Mouse (Mus musculus): ENCODE data around the gene Per2. TPM values are rescaled to one million over a fixed set of nuclear protein-coding genes. Genes with fewer than 3 reads are reported as not detected.

Per2 gene
- total RNA-seq, 1 experiment, result 0.58 TPM

DNA sequence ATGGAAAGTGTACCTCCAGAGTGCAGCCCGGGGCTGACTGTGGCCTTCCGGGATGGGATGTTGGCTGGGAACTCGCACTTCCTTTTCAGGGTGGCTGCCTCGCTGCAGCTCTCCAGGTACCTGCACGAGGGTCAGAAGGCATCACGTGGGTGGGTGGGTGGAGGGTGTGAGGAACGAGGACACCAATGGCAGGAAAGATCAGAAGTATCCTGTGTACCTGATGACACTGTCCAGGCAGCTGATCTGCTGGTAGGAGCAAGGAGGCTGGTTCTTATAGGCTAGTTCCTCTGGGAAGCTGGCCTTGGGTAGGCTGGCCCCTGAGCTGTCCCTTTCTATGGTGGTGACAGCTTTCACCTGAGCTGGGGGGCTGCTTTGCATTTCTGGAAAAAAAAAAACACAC, 28.4 kb downstream of the Per2 start:
- Histone ChIP-seq H3K36me3 (ENCODE audit: control insufficient read depth, insufficient read depth, low read length, poor library complexity, severe bottlenecking) (no peaks in the 10 kb centered on the region), H3K4me1 (ENCODE audit: control insufficient read depth in 2 of 2, insufficient read depth in 2 of 2, low read length in 2 of 2, poor library complexity in 1 of 2) (no peaks in the 10 kb centered on the region), H3K9ac (ENCODE audit: insufficient read depth, low read depth, low read length, poor library complexity, severe bottlenecking) (no peak overlapping the region), H3K4me3 (ENCODE audit: insufficient read depth in 1 of 2, low read depth in 1 of 2, low read length in 2 of 2, poor library complexity in 1 of 2, severe bottlenecking in 1 of 2) (no peak overlapping the region), H3K9me3 (ENCODE audit: control insufficient read depth, insufficient read depth, low read depth, low read length) (no peaks in the 10 kb centered on the region), H3K27ac (ENCODE audit: insufficient read depth, low read depth, low read length, poor library complexity, severe bottlenecking) (no peak overlapping the region)
- in situ Hi-C loops (cut with MboI; ENCODE audit: low sequenced_read_pairs in 2 of 2, unreplicated experiment in 2 of 2), result no loop called here
- DNase-seq (ENCODE audit: low read depth, low spot score), result no peak
- TF ChIP-seq CHD2 (IDR thresholded peaks at IDR 0.05; ENCODE audit: low read depth, low read length), result no peak
- no peak for TF ChIP-seq ZC3H11A (IDR thresholded peaks at IDR 0.05; ENCODE audit: borderline replicate concordance, low read depth, low read length)
- no peak for TF ChIP-seq HCFC1 (IDR thresholded peaks at IDR 0.05; ENCODE audit: borderline replicate concordance, insufficient read depth, low read length)
- no peak for TF ChIP-seq ZNF384 (IDR thresholded peaks at IDR 0.05; ENCODE audit: low read depth, low read length)
- TF ChIP-seq MAFK (IDR thresholded peaks at IDR 0.05; ENCODE audit: insufficient read depth, low read depth, low read length), result no peak

DNA sequence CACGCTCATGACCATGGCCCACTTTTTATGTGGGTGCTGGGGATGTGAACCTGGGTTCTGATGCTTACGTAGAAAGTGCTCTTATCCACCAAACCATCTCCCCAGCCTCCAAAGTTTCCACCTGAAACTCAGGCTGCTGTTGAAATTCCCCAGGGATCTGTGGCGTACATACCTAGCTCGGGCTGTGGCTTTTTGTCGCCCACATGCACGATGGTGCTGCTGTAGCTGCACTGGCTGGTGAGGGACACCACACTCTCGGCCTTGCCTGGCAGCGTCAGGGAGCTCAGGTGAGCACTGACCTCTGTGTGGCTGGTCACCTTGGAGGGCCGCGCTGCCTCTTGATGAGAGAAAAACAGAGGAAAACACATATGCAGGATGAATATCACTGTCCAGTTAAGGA, 29.9 kb downstream of the Per2 start:
- no peak overlapping the region for H3K4me3 ChIP-seq (ENCODE audit: insufficient read depth in 1 of 2, low read depth in 1 of 2, low read length in 2 of 2, poor library complexity in 1 of 2, severe bottlenecking in 1 of 2)
- H3K27ac ChIP-seq (ENCODE audit: insufficient read depth, low read depth, low read length, poor library complexity, severe bottlenecking), result no peak overlapping the region
- in situ Hi-C loops (cut with MboI; ENCODE audit: low sequenced_read_pairs in 2 of 2, unreplicated experiment in 2 of 2), result no loop called here
- no peaks in the 10 kb centered on the region for H3K4me1 ChIP-seq (ENCODE audit: control insufficient read depth in 2 of 2, insufficient read depth in 2 of 2, low read length in 2 of 2, poor library complexity in 1 of 2)
- DNase-seq (ENCODE audit: low read depth, low spot score), result no peak
- H3K9me3 ChIP-seq (ENCODE audit: control insufficient read depth, insufficient read depth, low read depth, low read length), result no peaks in the 10 kb centered on the region
- no peaks in the 10 kb centered on the region for H3K36me3 ChIP-seq (ENCODE audit: control insufficient read depth, insufficient read depth, low read length, poor library complexity, severe bottlenecking)
- TF ChIP-seq HCFC1 (IDR thresholded peaks at IDR 0.05; ENCODE audit: borderline replicate concordance, insufficient read depth, low read length), result no peak
- TF ChIP-seq MAFK (IDR thresholded peaks at IDR 0.05; ENCODE audit: insufficient read depth, low read depth, low read length), result no peak
- no peak for TF ChIP-seq CHD2 (IDR thresholded peaks at IDR 0.05; ENCODE audit: low read depth, low read length)
- no peak for TF ChIP-seq ZNF384 (IDR thresholded peaks at IDR 0.05; ENCODE audit: low read depth, low read length)
- TF ChIP-seq ZC3H11A (IDR thresholded peaks at IDR 0.05; ENCODE audit: borderline replicate concordance, low read depth, low read length), result no peak
- H3K9ac ChIP-seq (ENCODE audit: insufficient read depth, low read depth, low read length, poor library complexity, severe bottlenecking), result no peak overlapping the region

DNA sequence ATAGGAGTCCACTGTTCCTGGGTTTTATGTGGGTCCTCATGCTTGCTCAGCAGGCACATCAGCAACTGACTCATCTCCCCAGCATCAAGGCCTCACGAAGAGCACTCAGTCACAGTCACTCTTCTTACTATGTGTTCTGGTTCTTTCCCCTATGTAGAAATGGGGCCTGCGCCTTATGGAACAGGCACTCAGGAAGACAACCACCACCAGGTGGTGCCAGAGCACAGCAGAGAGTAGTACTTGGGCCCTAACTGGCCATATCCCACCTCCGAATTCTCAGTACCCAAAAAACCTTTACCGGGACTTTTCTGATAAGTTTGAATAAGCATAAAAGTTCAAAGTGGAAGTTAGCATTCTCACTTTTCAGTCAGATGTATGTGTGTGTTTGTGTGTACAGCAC, 30.5 kb downstream of the Per2 start:
- Histone ChIP-seq H3K9ac (ENCODE audit: insufficient read depth, low read depth, low read length, poor library complexity, severe bottlenecking) (no peak overlapping the region), H3K36me3 (ENCODE audit: control insufficient read depth, insufficient read depth, low read length, poor library complexity, severe bottlenecking) (no peaks in the 10 kb centered on the region), H3K4me3 (ENCODE audit: insufficient read depth in 1 of 2, low read depth in 1 of 2, low read length in 2 of 2, poor library complexity in 1 of 2, severe bottlenecking in 1 of 2) (no peak overlapping the region), H3K9me3 (ENCODE audit: control insufficient read depth, insufficient read depth, low read depth, low read length) (no peaks in the 10 kb centered on the region), H3K27ac (ENCODE audit: insufficient read depth, low read depth, low read length, poor library complexity, severe bottlenecking) (no peak overlapping the region), H3K4me1 (ENCODE audit: control insufficient read depth in 2 of 2, insufficient read depth in 2 of 2, low read length in 2 of 2, poor library complexity in 1 of 2) (no peaks in the 10 kb centered on the region)
- TF ChIP-seq ZNF384 (IDR thresholded peaks at IDR 0.05; ENCODE audit: low read depth, low read length) (no peak), ZC3H11A (IDR thresholded peaks at IDR 0.05; ENCODE audit: borderline replicate concordance, low read depth, low read length) (no peak), HCFC1 (IDR thresholded peaks at IDR 0.05; ENCODE audit: borderline replicate concordance, insufficient read depth, low read length) (no peak), MAFK (IDR thresholded peaks at IDR 0.05; ENCODE audit: insufficient read depth, low read depth, low read length) (no peak), CHD2 (IDR thresholded peaks at IDR 0.05; ENCODE audit: low read depth, low read length) (no peak)
- peak; percentile 62 for DNase-seq (ENCODE audit: low read depth, low spot score)
- in situ Hi-C loops (cut with MboI; ENCODE audit: low sequenced_read_pairs in 2 of 2, unreplicated experiment in 2 of 2), result no loop called here

DNA sequence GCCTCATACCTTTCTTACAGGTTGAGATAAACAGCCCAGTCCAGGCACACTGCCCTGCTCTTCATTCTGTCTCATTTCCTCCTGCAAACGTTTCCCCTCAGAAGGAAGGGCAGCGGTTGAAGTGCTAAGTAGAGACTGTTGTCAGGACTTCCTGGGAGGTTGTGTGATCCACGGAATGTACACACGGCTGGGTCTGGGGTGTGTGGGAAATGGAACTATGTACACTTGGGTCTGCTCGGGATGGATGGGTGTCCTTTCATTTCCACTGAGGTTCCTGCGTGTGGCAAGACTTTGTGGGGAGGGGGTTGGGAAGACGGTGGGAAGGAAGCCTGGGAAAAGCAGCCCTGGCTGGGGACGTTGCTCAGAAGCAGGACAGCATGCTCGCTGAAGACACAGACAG, 32.7 kb downstream of the Per2 start:
- DNase-seq (ENCODE audit: low read depth, low spot score), result no peak
- no peak overlapping the region for H3K4me3 ChIP-seq (ENCODE audit: insufficient read depth in 1 of 2, low read depth in 1 of 2, low read length in 2 of 2, poor library complexity in 1 of 2, severe bottlenecking in 1 of 2)
- no peaks in the 10 kb centered on the region for H3K36me3 ChIP-seq (ENCODE audit: control insufficient read depth, insufficient read depth, low read length, poor library complexity, severe bottlenecking)
- in situ Hi-C loops (cut with MboI; ENCODE audit: low sequenced_read_pairs in 2 of 2, unreplicated experiment in 2 of 2), result no loop called here
- TF ChIP-seq MAFK (IDR thresholded peaks at IDR 0.05; ENCODE audit: insufficient read depth, low read depth, low read length) (no peak), CHD2 (IDR thresholded peaks at IDR 0.05; ENCODE audit: low read depth, low read length) (no peak), ZC3H11A (IDR thresholded peaks at IDR 0.05; ENCODE audit: borderline replicate concordance, low read depth, low read length) (no peak)
- no peaks in the 10 kb centered on the region for H3K4me1 ChIP-seq (ENCODE audit: control insufficient read depth in 2 of 2, insufficient read depth in 2 of 2, low read length in 2 of 2, poor library complexity in 1 of 2)
- no peak overlapping the region for H3K27ac ChIP-seq (ENCODE audit: insufficient read depth, low read depth, low read length, poor library complexity, severe bottlenecking)
- no peak overlapping the region for H3K9ac ChIP-seq (ENCODE audit: insufficient read depth, low read depth, low read length, poor library complexity, severe bottlenecking)
- H3K9me3 ChIP-seq (ENCODE audit: control insufficient read depth, insufficient read depth, low read depth, low read length), result no peaks in the 10 kb centered on the region

DNA sequence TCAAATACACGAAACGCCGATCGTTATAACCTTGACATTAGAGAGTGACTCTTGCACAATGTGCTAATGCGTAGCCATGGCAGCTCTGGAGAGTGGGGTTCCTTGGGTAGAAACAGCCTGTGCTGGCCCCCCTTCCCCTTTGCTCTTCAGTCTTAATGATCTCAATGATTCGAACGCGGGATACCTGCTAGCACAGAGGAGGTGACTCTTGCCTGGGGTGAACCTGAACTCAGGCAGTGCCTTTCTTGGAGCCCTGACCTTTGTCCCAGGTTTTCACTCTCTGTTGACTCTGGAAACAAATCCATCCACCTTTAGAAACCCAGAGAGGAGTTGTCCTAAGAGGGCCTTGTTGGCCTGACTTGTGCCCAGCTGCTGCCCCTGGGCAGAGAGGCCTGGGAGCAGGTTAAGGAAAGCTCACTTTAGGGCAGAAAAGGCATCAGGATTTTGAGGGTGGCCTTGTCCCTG, 38.5 kb downstream of the Per2 start:
- H3K9me3 ChIP-seq (ENCODE audit: control insufficient read depth, insufficient read depth, low read depth, low read length), result no peaks in the 10 kb centered on the region
- TF ChIP-seq MAFK (IDR thresholded peaks at IDR 0.05; ENCODE audit: insufficient read depth, low read depth, low read length), result no peak
- no peak for TF ChIP-seq HCFC1 (IDR thresholded peaks at IDR 0.05; ENCODE audit: borderline replicate concordance, insufficient read depth, low read length)
- no peak for TF ChIP-seq ZC3H11A (IDR thresholded peaks at IDR 0.05; ENCODE audit: borderline replicate concordance, low read depth, low read length)
- TF ChIP-seq CHD2 (IDR thresholded peaks at IDR 0.05; ENCODE audit: low read depth, low read length), result no peak
- no peak for TF ChIP-seq ZNF384 (IDR thresholded peaks at IDR 0.05; ENCODE audit: low read depth, low read length)
- no peaks in the 10 kb centered on the region for H3K4me1 ChIP-seq (ENCODE audit: control insufficient read depth in 2 of 2, insufficient read depth in 2 of 2, low read length in 2 of 2, poor library complexity in 1 of 2)
- H3K27ac ChIP-seq (ENCODE audit: insufficient read depth, low read depth, low read length, poor library complexity, severe bottlenecking), result no peak overlapping the region
- in situ Hi-C loops (cut with MboI; ENCODE audit: low sequenced_read_pairs in 2 of 2, unreplicated experiment in 2 of 2), result no loop called here
- H3K9ac ChIP-seq (ENCODE audit: insufficient read depth, low read depth, low read length, poor library complexity, severe bottlenecking), result no peak overlapping the region
- H3K36me3 ChIP-seq (ENCODE audit: control insufficient read depth, insufficient read depth, low read length, poor library complexity, severe bottlenecking), result no peaks in the 10 kb centered on the region
- DNase-seq (ENCODE audit: low read depth, low spot score), result no peak
- H3K4me3 ChIP-seq (ENCODE audit: insufficient read depth in 1 of 2, low read depth in 1 of 2, low read length in 2 of 2, poor library complexity in 1 of 2, severe bottlenecking in 1 of 2), result no peak overlapping the region
